Mouse (Mus musculus): ENCODE results near the gene Prr5.

DNA sequence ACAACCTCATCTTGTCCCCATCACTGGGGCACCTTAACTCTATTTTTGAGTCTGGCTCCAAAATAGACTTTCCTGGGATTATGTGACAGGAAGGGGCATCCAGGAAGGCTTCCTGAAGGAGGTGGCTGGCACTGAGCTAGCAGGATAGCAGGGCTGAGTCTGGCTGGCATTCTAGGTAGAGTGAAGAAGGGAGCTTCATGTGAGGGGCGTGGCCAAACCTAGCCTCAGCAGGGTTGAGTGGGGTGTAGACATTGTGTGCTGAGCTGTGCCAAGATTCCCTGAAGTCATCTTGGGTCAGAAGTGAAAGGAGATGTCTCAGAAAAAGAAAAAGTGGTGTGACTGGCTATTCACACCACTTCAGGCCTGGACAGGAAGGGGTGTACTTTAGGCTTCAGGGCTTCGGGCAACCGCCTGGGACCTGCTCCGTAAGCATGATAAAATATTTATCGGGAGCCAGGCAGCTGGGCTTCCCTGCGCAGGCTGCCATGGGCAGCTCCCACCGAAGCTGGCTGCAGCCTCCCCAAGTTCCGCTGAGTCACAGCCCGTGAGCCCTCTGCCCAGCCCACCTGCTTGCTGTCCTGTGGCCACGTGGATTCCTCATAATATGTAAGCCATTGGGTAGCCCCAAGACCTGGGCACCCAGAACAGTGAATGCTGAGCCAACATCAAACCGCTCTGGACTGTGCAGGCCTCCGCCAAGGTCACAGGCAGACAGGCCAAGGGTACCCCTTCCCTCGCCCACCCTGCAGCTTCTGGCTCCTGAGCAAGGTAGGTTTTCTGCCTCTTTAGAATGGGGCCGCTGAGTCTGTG, at the start of gene Prr5:
- no peak for TF ChIP-seq CTCF (IDR thresholded peaks at IDR 0.05; ENCODE audit: low read depth)
- TF ChIP-seq EP300 (IDR thresholded peaks at IDR 0.05; ENCODE audit: low read depth): no peak
